11 mouse cellular contexts compared by ENCODE assay signal in the genomic region with DNA sequence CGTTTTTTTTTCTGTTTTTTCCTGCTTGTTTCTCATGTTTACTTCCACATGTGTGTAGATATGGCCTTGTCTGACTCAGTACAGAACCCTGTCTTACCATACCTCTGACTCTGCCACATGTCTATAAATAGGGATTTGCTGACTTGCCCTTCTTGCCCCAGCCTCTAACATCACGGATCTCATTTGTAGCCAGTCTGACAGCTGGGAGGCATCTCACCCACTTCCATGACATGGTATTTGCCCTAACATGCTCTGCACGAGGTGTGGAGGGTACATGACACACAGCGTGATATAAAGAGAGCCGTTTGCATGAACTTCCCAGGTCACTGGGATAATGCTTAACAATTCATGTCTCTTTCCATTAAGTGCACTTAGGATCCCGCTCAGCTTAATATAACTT.
DNase-seq lines count a peak whose midpoint lies in the region; ATAC-seq lines count a peak whose summit lies in the region.
"Had no signal": no experiment of that assay in that cellular context is flagged by ENCODE, and none has a peak within 500 bp of the region (broad histone marks: within the 10 kb centered on the region; RNA-seq: fewer than 3 reads in every experiment).

No protein-coding gene starts in this region.

- WGBS in forebrain, embryonic 12.5 days = 77% methylated on average over 6 of the region's 6 CpGs
- WGBS in forebrain, embryonic 10.5 days = 85% methylated on average over 6 of the region's 6 CpGs
- WGBS in kidney, embryonic 14.5 days = 36% methylated on average over 6 of the region's 6 CpGs

- intact Hi-C loops in heart, postnatal 10 days (cut with DNase I) = no loop called here

- H3K4me1 ChIP-seq in forebrain, embryonic 12.5 days = peaks cover 3% of the 10 kb centered on the region; the same call in 1 of the 2 replicates
- H3K4me1 ChIP-seq in forebrain, embryonic 10.5 days = no peaks in the 10 kb centered on the region
- H3K4me1 ChIP-seq in kidney, embryonic 14.5 days (ENCODE audit: control insufficient read depth, insufficient read depth, low read length) = no peaks in the 10 kb centered on the region

- H3K27ac ChIP-seq in forebrain, embryonic 12.5 days = peak overlapping the region; percentile 48; the same call in 1 of the 2 replicates
- no peak overlapping the region for H3K27ac ChIP-seq in forebrain, embryonic 10.5 days
- H3K27ac ChIP-seq in kidney, embryonic 14.5 days (ENCODE audit: low read depth, low read length) = peak overlapping the region; percentile 69
- H3K27ac ChIP-seq: liver, embryonic 14.5 days had no signal

- no peak for DNase-seq in forebrain, embryonic 10.5 days (ENCODE audit: extremely low spot score, low spot score)
- DNase-seq in kidney, postnatal 14 days = no peak
- DNase-seq in heart, postnatal 10 days = peak; percentile 22 to 31
- DNase-seq in lung, postnatal 14 days = peak; percentile 49
- no peak for DNase-seq in frontal cortex, adult 2 months (ENCODE audit: extremely low spot score in 1 of 2, low spot score in 1 of 2)
- no peak for DNase-seq in thymus, postnatal 14 days
- DNase-seq: adrenal gland, postnatal 36 days; cerebellum, adult 2 months had no signal

- no peak overlapping the region for H3K9ac ChIP-seq in forebrain, embryonic 12.5 days
- no peak overlapping the region for H3K9ac ChIP-seq in kidney, embryonic 14.5 days (ENCODE audit: low read depth, low read length)
- H3K9ac ChIP-seq: liver, embryonic 14.5 days had no signal

- no peak overlapping the region for H3K4me3 ChIP-seq in forebrain, embryonic 12.5 days (replicated peaks)
- H3K4me3 ChIP-seq in forebrain, embryonic 10.5 days = no peak overlapping the region
- H3K4me3 ChIP-seq in kidney, embryonic 14.5 days (ENCODE audit: low read length) = no peak overlapping the region

- H3K27me3 ChIP-seq in forebrain, embryonic 12.5 days = no peaks in the 10 kb centered on the region
- H3K27me3 ChIP-seq in forebrain, embryonic 10.5 days (ENCODE audit: poor library complexity, severe bottlenecking) = no peaks in the 10 kb centered on the region
- H3K27me3 ChIP-seq in kidney, embryonic 14.5 days (ENCODE audit: control insufficient read depth, insufficient read depth, low read length) = no peaks in the 10 kb centered on the region

- H3K9me3 ChIP-seq in forebrain, embryonic 12.5 days = no peaks in the 10 kb centered on the region
- H3K9me3 ChIP-seq in forebrain, embryonic 10.5 days = no peaks in the 10 kb centered on the region
- H3K9me3 ChIP-seq in kidney, embryonic 14.5 days (ENCODE audit: control insufficient read depth, low read length) = no peaks in the 10 kb centered on the region

- no peak overlapping the region for H3K4me2 ChIP-seq in forebrain, embryonic 12.5 days
- no peak overlapping the region for H3K4me2 ChIP-seq in kidney, embryonic 14.5 days (replicated peaks; ENCODE audit: low read depth, low read length)

- H3K36me3 ChIP-seq in forebrain, embryonic 12.5 days (replicated peaks) = no peaks in the 10 kb centered on the region
- no peaks in the 10 kb centered on the region for H3K36me3 ChIP-seq in forebrain, embryonic 10.5 days (replicated peaks)
- H3K36me3 ChIP-seq in kidney, embryonic 14.5 days (ENCODE audit: control insufficient read depth, insufficient read depth, low read length) = no peaks in the 10 kb centered on the region

- no peak; the same call in 1 of the 2 replicates for ATAC-seq in forebrain, embryonic 12.5 days (ENCODE audit: low FRiP score)
- ATAC-seq in kidney, embryonic 14.5 days (ENCODE audit: low FRiP score, low TSS enrichment) = no peak

Comparison
In these comparisons a context has a peak if more than half of its experiments do, and no peak if none do; other contexts are left out.
1. DNase-seq: peak in heart, postnatal 10 days (2 of 2) and lung, postnatal 14 days (single experiment); none in forebrain, embryonic 10.5 days (single experiment), kidney, postnatal 14 days (single experiment), frontal cortex, adult 2 months (0 of 2) and thymus, postnatal 14 days (single experiment).